Mouse (Mus musculus): ENCODE measurements around the gene Cyp26c1.

Cyp26c1 gene

GRCm38 (mm10) chr19:37685281-37685680 lies at the start of gene Cyp26c1:
TSS of gene Cyp26c1 (plus strand) at chr19:37685581.
- DNase-seq (ENCODE audit: low read depth): no peak

- no peak for DNase-seq (ENCODE audit: low read depth)
Observed at GRCm38 (mm10) chr19:37647994-37648393, 37.4 kb upstream of the Cyp26c1 start.

DNA sequence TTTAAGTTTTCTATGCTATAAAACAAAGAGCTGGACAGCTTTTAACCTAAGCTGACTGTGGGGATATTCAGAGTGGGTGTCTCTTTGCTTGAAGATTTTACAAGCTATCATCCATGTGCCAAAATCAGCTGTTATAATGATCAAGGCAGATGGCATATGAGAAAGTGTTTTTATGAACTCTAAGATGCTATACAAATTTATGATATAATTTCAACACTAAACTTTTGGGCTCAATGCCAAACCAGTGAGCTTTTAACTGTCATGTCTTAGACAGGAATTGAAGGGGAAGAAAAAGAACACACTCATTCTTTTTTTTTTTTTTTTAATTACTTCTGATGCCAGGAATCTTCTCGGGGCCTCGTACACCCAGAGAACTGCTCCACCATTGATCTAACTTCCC lies 34.9 kb upstream of the Cyp26c1 start:
- no peak for DNase-seq (ENCODE audit: low read depth)

GRCm38 (mm10) chr19:37654012-37654411 lies 31.4 kb upstream of the Cyp26c1 start:
- DNase-seq (ENCODE audit: low read depth): no peak

GRCm38 (mm10) chr19:37656441-37656840 lies 28.9 kb upstream of the Cyp26c1 start:
- no peak for DNase-seq (ENCODE audit: low read depth)

DNA sequence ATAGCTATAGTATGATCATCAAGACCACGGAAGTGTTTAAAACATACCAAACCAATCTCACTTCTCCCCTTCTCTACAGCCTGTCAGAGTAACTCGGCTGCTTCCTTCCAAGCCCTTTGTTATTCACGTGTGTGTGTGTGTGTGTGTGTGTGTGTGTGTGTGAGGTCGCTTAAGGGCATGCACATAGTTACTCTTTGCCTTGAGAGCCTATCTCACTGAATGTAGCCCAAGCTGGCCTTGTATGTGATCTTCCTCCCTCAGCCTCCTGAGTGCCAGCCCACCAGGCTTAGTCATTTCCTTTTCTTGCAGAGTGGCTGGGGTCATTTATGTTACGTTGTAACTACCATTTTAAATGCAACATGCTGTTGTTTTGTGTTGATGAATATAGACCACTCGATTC lies 20.1 kb upstream of the Cyp26c1 start:
- no peak for DNase-seq (ENCODE audit: low read depth)

DNA sequence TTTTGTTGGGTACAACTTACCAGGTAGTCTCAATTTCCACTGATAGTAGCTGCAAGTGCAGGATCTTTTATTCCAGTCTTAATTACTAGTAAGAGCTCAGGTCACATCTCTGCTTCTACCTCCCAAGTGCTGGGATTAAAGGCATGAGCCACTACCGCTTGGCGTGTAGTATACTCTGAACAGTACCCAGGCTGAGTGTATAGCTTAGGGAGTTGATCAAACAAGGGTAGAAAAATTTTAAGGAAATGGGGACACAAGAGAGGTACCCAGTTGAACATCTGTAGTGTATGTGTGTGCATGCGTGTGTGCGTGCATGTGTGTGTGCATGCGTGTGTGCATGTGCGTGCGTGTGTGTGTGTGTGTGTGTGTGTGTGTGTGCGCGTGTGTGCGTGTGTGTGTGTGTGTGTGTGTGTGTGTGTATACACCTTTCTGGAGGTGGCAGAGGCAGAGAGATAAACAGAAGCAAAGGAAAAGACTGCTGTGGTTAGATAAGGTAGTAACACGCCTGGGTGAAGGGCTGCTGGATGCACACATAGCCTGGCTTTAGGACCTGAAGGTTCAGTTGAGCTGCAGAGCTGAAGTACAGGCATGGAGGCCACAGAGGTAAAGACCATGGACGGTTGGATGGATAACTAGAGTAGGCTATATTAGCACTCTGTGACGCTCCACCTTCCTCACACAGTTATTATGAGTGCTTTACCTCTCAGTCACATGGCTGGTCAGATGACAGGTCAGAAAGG lies 17.4 kb upstream of the Cyp26c1 start:
- no peak for DNase-seq (ENCODE audit: low read depth)

DNA sequence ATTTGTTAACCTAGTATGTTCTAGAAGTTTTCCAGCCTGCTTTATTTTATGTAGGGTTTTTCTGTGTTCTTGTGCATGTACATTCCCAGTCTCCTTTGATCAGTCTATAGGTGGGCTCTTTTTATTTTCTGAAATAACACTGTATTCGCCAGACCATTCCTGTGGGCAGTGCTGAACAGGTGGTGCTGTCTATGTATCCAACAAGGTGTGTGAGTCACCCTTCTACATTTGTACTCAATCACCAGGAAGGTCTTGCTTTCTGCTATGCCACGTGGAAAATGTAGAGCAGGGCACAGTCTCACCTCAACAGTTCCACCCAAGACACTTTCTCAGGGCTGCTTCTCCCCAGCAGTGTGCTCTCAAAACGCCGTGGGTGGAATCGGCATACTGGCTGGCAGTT lies 16.7 kb upstream of the Cyp26c1 start:
- DNase-seq (ENCODE audit: low read depth): no peak

DNA sequence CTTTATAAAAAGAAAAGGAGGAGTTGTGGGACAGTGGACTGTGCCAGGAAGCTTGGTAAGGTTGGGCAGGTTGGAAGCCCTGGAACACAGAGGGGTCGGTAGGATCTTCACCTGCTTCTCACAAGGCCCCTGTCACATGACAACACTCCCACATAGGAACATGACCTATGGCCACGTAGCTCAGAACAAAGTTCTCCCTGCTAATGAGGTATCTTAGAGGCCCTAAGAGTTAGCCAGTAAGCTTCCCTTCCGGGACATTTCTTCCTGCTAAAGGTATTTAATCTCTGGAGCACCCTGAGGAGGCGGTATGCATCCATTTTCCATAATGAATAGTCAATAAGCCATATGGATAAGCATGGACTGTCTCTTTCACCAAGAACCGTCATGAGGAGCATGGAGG lies 15.9 kb upstream of the Cyp26c1 start:
- DNase-seq (ENCODE audit: low read depth): no peak

DNA sequence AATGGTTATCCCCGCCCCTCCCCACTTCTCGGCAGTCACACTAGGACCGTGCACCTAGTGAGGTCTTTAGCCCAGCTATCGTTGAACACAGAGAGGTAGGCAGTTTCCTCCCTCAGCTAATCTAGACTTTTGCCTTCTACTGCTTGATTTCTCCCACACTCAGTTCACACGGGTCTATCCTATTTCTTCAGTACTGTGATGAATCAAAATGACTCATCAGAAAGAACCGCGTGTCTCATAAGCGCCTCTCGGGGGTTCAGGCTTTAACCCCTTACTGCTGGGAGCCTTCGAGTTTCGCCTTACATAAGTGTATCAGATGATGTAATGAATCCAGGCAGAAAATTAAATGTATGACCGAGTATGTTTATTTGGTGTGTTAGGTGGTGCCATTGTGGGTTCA lies 12.0 kb upstream of the Cyp26c1 start:
- DNase-seq (ENCODE audit: low read depth): no peak

- no peak for DNase-seq (ENCODE audit: low read depth)
Observed at GRCm38 (mm10) chr19:37686347-37686746, 966 bp downstream of the Cyp26c1 start.

DNA sequence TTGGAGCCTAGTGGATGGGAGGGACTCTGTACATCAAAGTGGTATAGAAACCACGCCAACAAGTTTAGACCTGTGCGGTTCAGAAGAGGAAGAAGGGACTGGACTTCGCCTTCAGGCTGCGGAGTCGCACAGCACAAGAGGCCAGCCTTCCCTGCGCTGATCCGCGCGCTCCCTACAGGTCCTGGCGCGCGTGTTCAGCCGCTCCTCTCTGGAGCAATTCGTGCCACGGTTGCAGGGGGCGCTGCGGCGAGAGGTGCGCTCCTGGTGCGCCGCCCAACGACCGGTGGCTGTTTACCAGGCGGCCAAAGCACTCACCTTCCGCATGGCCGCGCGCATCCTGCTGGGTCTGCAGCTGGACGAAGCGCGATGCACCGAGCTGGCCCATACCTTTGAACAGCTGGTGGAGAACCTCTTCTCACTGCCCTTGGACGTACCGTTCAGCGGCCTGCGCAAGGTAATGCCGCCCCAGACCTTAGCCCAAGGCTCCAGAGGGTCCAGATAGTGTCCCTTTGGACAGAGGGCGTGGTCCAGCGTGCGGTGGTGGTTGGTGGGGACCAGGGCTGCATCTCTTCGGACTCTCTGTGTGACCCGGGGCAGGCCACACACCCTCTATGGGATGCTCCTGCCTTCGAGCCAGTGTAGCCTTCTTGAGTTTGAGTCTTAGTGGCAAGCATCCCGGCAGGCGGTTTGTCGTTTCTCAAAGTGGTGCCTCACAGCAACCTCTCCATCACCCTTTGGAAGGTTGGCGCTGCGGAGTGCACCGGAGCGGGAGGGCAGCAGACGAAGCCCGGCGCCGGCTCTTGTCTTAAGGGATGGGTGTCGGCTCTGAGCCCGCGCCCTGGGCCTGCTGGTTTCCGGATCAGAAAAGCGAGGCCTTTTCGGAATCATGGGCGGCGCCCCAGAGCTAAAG lies 1.8 kb downstream of the Cyp26c1 start:
- DNase-seq (ENCODE audit: low read depth): no peak

DNA sequence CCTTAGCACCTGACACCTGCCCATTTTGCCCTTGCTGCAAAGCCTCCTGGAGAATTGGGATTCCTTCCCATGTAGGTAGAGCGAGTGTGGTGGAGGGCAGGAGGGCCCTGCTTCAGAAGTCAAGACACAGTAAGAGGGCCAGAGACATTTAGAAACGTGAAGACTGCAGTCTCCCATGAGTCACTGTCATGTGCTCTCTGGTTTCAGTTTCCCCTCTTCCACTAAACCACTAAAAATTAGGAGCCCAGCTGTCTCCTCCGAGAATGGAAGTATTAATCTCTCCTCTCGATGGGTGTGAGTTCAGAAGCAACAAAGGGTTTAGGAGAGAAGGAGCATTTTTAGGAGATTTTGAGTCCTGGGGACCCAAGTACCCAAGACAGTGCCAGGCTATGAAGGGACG lies 4.1 kb downstream of the Cyp26c1 start:
- no peak for DNase-seq (ENCODE audit: low read depth)

DNA sequence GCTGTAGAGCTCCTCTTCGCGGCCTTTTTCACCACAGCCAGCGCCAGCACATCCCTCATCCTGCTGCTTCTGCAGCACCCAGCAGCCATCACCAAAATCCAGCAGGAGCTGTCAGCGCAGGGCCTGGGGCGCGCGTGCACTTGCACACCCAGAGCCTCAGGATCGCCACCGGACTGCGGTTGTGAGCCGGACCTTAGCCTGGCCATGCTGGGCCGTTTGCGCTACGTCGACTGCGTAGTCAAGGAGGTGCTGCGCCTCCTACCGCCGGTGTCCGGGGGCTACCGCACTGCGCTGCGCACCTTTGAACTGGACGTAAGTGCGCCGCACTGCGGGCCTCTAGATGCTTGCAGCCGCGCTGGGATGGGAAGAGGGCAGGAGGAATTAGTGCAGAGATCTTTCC lies 5.3 kb downstream of the Cyp26c1 start:
- DNase-seq (ENCODE audit: low read depth): no peak

GRCm38 (mm10) chr19:37692879-37693278 lies 7.5 kb downstream of the Cyp26c1 start:
- no peak for DNase-seq (ENCODE audit: low read depth)

DNA sequence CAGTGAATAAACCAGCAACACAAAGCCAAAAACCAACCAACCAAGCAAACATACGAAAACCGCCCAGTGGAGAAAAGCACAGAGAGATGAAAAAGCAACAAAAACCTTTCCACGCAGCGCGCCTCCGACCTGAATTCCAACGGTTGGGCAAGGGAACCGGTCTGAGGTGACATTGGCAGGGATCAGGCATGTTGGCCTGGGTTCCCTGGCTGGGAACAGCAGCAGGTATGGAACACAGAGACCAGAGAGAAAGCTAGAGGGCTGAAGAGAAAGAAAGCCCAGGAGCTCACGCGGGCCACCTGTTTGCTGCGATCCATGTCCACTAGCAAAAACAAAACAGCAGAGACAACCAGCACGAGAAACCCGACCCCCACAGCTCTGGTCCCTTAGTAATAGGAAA lies 9.8 kb downstream of the Cyp26c1 start:
- DNase-seq (ENCODE audit: low read depth): no peak

DNA sequence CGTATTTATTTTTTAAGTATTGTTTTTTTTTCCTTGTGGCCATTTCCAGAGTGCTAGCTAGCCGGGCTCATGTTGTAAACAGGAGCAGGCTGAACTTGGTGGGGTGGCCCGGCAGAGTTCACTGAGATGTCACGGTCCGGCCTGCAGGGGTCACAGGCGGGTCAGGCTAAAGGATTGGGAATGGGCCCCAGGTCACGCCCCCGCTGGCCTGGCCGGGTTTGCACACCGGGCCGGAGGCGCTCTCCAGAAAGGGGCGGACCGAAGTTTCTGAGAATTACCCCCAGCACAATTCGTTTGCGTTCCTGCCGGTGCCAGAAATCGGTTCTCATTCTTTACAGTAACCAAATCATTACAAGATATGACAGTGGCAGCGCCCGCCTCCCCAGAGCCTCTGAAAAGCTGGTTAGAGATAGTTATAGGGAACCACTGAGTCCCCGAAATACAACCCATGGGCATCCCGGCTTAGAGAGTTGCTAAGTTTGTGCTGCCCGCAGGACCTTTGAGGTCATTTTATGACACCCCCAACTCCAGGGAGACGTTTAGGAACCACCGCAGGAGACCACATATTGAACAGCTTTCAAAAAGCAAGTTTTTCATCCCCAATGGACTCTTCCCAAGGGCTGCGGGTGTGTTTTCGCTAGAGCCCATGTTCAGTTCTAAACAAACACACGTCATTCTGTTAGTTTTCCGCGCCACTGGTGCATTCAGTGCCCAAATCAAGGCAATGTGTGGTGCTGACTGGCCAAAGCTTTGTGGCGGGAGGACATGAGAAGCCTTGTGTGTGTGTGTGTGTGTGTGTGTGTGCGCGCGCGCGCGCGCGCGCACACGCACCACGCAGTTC lies 10.6 kb downstream of the Cyp26c1 start:
- DNase-seq (ENCODE audit: low read depth): no peak

- no peak for DNase-seq (ENCODE audit: low read depth)
Observed at GRCm38 (mm10) chr19:37696603-37697334, 11.4 kb downstream of the Cyp26c1 start.

GRCm38 (mm10) chr19:37697335-37697636 lies 11.9 kb downstream of the Cyp26c1 start:
- DNase-seq (ENCODE audit: low read depth): no peak

DNA sequence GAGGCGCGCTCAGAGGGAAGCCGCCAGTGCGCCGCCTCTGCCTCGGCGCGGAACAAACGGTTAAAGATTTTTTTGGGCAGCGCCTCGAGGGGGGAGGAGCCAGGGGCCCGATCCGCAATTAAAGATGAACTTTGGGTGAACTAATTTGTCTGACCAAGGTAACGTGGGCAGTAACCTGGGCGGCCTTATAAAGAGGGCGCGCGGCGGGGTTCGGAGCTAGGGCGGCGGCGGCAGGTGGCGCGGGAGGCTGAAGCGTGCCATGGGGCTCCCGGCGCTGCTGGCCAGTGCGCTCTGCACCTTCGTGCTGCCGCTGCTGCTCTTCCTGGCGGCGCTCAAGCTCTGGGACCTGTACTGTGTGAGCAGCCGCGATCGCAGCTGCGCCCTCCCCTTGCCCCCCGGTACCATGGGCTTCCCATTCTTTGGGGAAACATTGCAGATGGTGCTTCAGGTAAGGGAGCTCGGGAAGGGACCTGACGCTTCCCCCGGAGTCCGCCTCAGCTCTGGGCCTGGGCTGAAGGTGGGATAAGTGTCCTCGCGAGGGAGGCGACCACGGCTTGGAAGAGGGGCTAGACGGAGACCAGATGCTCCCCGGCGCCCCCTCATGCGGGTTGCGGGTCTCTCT lies 12.4 kb downstream of the Cyp26c1 start, which contains the start of gene Cyp26a1:
Gene Cyp26a1 (plus strand): TSS at position 148 of the 622 bp plus-strand sequence.
- DNase-seq (ENCODE audit: low read depth): no peak
